Mouse (Mus musculus) cerebellum, adult 2 months (tissue): ENCODE results near the gene Dnajc8. TPM values are rescaled to one million over a fixed set of nuclear protein-coding genes. Genes with fewer than 3 reads are reported as not detected.
A peak's percentile ranks its signal among the peaks of the same experiment; 100 is the strongest.

Experiments used
- DNase-seq, 2 experiments: peaks; one replicate each; pipeline ENCODE4 v3.0.0; 2021
- H3K27ac ChIP-seq: fragments of 200-500 bp; 2 replicates; pipeline ENCODE4 v1.5.1; 2012; ENCODE audit warnings: low read length, control low read depth, inconsistent platforms; ENCODE audit not compliant: insufficient read depth
- H3K27me3 ChIP-seq: fragments of 200-500 bp; 2 replicates; pipeline ENCODE4 v1.6.1; 2012; ENCODE audit warnings: inconsistent platforms, mild to moderate bottlenecking, low read length, moderate library complexity; ENCODE audit not compliant: control insufficient read depth, insufficient read depth
- H3K4me1 ChIP-seq: fragments of 200-500 bp; 2 replicates; pipeline ENCODE4 v1.6.1; 2011; ENCODE audit warnings: low read length; ENCODE audit not compliant: control insufficient read depth, insufficient read depth
- H3K4me3 ChIP-seq: fragments of 200-500 bp; replicated peaks from 2 replicates; pipeline ENCODE3; 2011; ENCODE audit warnings: mild to moderate bottlenecking, low read depth, low read length, control low read depth; ENCODE audit not compliant: insufficient read depth
- CTCF ChIP-seq: fragments of 200-500 bp; IDR thresholded peaks from 2 replicates; pipeline ENCODE4 v1.5.1; 2011; ENCODE audit warnings: low read depth, mild to moderate bottlenecking, control low read depth, low read length, moderate library complexity, borderline replicate concordance; ENCODE audit not compliant: insufficient read depth
- POLR2A ChIP-seq: fragments of 200-500 bp; IDR thresholded peaks from 2 replicates; pipeline ENCODE4 v1.6.1; 2011; ENCODE audit warnings: low read length, control low read depth, borderline replicate concordance; ENCODE audit not compliant: insufficient read depth
- WGBS: fragments of 180-500 bp; shearing (Covaris S2); methylation state at CpG from one replicate; pipeline ENCODE4 v1.1.7; 2018; 5-methylcytosine and 5-hydroxymethylcytosine counted together
- polyA plus RNA-seq: library from polyadenylated mRNA; depleted of rRNA; stranded (reverse); fragments of >200 nt; gene quantifications from 2 replicates; pipeline ENCODE4 v1.2.3, GENCODE M21; 2012

The Dnajc8 gene
- polyA plus RNA-seq, 1 experiment = 116 TPM

- TF ChIP-seq POLR2A = no peak
- TF ChIP-seq CTCF = no peak
- no peak for DNase-seq
- Histone ChIP-seq H3K4me1 (no peaks in the 10 kb centered on the region), H3K4me3 (no peak overlapping the region), H3K27ac (no peak overlapping the region), H3K27me3 (no peaks in the 10 kb centered on the region)
- 22% methylated on average over 11 of the region's 11 CpGs for WGBS
Observed at GRCm38 (mm10) chr4:132524321-132524741, 11.0 kb upstream of the Dnajc8 start.

DNA sequence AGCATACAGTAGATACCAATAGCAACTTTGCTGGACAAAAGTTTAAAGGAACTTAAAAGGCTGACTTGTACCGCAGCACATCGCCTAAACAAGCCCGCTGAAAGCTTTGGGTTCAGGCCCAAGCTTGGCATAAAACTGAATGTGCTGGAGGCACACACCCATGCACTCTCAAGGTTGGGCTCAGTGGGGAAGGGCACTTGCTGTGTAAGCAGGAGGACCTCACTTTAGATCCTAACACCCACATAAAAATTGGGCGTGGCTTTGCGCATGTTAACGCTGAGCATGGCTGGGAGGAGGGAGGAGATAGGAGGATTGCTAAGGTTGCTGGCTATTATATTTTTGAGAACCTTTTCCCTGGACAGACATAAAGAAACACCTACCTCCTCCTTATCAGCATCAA is 10.5 kb upstream of the Dnajc8 start:
- H3K4me3 ChIP-seq = no peak overlapping the region
- TF ChIP-seq POLR2A = no peak
- no peak for TF ChIP-seq CTCF
- DNase-seq = no peak
- no peaks in the 10 kb centered on the region for H3K4me1 ChIP-seq
- 39% methylated on average over 6 of the region's 6 CpGs for WGBS
- no peaks in the 10 kb centered on the region for H3K27me3 ChIP-seq
- no peak overlapping the region for H3K27ac ChIP-seq

DNA sequence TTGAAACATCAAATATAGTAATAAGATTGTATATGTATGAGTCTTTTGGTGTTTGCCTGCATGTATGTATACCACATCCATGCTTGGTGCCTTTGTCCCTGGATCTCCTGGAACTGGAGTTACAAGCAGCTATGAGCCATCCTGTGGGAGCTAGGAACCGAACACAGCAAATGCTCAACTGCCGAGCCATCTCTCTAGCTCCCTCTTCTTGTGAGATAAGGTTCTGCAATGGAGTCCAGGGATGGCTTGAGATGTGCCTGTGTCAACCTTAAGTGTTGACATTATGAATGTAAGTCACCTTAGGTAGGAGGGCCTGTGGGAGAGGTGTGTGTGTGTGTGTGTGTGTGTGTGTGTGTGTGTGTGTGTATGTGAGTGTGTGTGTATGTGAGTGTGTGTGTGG is 8.7 kb upstream of the Dnajc8 start:
- WGBS = 23% methylated on average over 2 of the region's 2 CpGs

GRCm38 (mm10) chr4:132527917-132528522 is 7.3 kb upstream of the Dnajc8 start:
- DNase-seq = no peak
- H3K4me1 ChIP-seq = no peaks in the 10 kb centered on the region; the same call in 1 of the 2 replicates
- H3K27me3 ChIP-seq = no peaks in the 10 kb centered on the region
- no peak for TF ChIP-seq CTCF
- TF ChIP-seq POLR2A = no peak
- 89% methylated on average over 8 of the region's 8 CpGs for WGBS
- no peak overlapping the region for H3K27ac ChIP-seq
- no peak overlapping the region for H3K4me3 ChIP-seq

More for the DNA sequence above, 8.7 kb upstream of the Dnajc8 start:
- TF ChIP-seq POLR2A (no peak), CTCF (0 out of 2 replicates have a peak, but pooled peaks have one; percentile 14)
- no peak for DNase-seq
- no peak overlapping the region for H3K4me3 ChIP-seq
- no peak overlapping the region for H3K27ac ChIP-seq
- no peaks in the 10 kb centered on the region for H3K27me3 ChIP-seq
- H3K4me1 ChIP-seq = no peaks in the 10 kb centered on the region; the same call in 1 of the 2 replicates

GRCm38 (mm10) chr4:132529344-132529743 is 6.0 kb upstream of the Dnajc8 start:
- H3K4me3 ChIP-seq = no peak overlapping the region
- no peak overlapping the region for H3K27ac ChIP-seq
- TF ChIP-seq POLR2A = no peak
- no peak for TF ChIP-seq CTCF
- 90% methylated on average over 4 of the region's 4 CpGs for WGBS
- no peaks in the 10 kb centered on the region for H3K27me3 ChIP-seq
- no peaks in the 10 kb centered on the region; the same call in 1 of the 2 replicates for H3K4me1 ChIP-seq
- DNase-seq = no peak

DNA sequence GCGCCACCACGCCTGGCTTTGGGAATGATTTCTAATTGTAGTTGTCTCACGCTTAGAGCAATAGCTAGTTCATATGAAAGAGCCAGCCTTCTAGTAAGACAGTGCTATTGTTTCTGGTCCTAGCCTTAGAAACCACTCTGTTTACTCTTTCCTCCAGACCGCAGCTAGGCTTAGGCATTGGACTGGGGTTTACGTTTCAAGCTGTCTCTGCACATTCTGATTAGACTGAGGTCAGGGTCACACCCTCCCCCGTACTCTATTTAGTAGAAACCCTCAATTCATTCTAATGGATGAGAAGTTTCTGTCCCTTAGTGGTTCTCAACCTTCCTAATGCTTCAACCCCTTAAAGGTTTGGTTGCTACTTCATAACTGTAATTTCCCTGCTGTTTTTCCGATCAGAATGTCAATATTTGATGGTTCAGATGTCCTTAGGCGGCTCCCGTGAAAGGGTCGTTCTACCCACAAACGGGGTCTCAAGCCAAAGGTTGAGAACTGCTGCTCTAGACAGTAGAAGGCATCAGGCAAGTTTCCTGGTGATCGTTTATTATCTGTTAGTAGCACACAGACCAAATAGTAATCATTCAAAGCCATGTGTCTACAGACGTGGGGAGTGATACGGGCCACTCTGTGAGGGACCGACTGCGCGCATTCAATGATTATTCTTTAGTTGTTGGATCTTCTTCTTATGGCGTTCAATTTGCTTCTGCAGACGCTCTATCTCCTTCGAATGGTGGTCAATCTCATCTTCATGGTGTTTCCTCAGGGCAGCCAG is 5.1 kb upstream of the Dnajc8 start:
- no peaks in the 10 kb centered on the region for H3K27me3 ChIP-seq
- H3K4me1 ChIP-seq = no peaks in the 10 kb centered on the region; the same call in 1 of the 2 replicates
- 96% methylated on average over 20 of the region's 20 CpGs for WGBS
- no peak for DNase-seq
- TF ChIP-seq POLR2A = no peak
- TF ChIP-seq CTCF = no peak
- no peak overlapping the region for H3K27ac ChIP-seq
- H3K4me3 ChIP-seq = no peak overlapping the region

GRCm38 (mm10) chr4:132532496-132532895 is 2.9 kb upstream of the Dnajc8 start:
- Histone ChIP-seq H3K4me1 (peaks cover 4% of the 10 kb centered on the region), H3K4me3 (peak overlapping the region; percentile 63), H3K27me3 (no peaks in the 10 kb centered on the region), H3K27ac (peak overlapping the region; percentile 35)
- TF ChIP-seq CTCF (no peak), POLR2A (no peak)
- DNase-seq = peak in 1 of 2 experiments; percentile 39
- 4% methylated on average over 5 of the region's 5 CpGs for WGBS
